Mouse (Mus musculus): ENCODE data around the gene Upb1. TPM values are rescaled to one million over a fixed set of nuclear protein-coding genes. Genes with fewer than 3 reads are reported as not detected.

Upb1 gene
- polyA plus RNA-seq, 1 experiment from 2014 or later: 0.11 TPM

DNA sequence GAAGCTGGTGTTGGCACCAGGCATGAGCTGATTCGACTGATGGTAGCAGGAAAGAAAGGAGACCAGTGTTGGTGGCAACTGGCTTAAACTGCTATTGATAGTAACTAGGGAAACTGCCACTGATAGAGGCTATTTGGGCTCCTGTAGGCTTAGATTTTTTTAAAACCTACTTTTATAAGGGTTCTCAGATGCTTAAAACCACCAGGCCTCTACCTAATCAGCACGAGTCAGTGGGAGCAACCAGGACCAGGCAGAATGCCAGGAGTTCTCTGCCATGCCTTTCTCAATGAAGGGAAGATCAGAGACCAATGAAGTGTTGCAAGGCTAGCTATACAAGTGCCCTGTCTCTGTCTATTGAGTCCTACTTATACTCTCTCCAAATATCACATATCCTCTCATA, 88.6 kb downstream of the Upb1 start:
- Histone ChIP-seq H3K4me3 (ENCODE audit: low read depth, low read length) (no peak overlapping the region), H3K36me3 (ENCODE audit: control insufficient read depth, insufficient read depth, low read length) (no peaks in the 10 kb centered on the region), H3K4me1 (replicated peaks; ENCODE audit: control insufficient read depth, insufficient read depth, low read length) (no peaks in the 10 kb centered on the region), H3K4me2 (replicated peaks; ENCODE audit: low read depth, low read length) (no peak overlapping the region), H3K9me3 (ENCODE audit: control insufficient read depth, low read length) (no peaks in the 10 kb centered on the region), H3K27me3 (ENCODE audit: control insufficient read depth, insufficient read depth, low read length) (no peaks in the 10 kb centered on the region), H3K27ac (ENCODE audit: low read depth, low read length) (no peak overlapping the region), H3K9ac (ENCODE audit: low read depth, low read length) (no peak overlapping the region)
- WGBS: 84% methylated on average over 2 of the region's 2 CpGs
- DNase-seq (ENCODE audit: low spot score): no peak
- ATAC-seq (ENCODE audit: low FRiP score): no peak

DNA sequence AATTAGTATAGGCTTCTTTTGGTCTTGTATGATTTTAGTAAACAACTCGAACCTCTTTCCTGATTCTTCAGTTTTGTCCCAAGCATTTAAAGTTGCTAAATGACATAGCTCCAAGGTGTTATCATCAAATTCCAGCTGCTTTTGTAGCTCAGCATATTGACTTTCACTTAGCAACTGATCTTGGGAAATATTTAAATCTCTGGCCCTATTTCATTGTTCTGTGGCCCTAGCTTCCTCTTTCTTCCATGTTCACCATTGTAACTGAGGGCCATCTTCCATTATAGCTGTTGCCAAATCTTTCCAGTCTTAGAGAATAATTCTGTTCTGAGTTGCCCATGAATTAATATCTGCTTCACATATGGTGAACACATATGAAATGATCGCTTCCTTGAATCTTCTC, 89.8 kb downstream of the Upb1 start:
- H3K27ac ChIP-seq (ENCODE audit: low read depth, low read length): no peak overlapping the region
- H3K9me3 ChIP-seq (ENCODE audit: control insufficient read depth, low read length): no peaks in the 10 kb centered on the region
- DNase-seq (ENCODE audit: low spot score): no peak
- WGBS: 84% methylated on average over 2 of the region's 2 CpGs
- H3K4me1 ChIP-seq (replicated peaks; ENCODE audit: control insufficient read depth, insufficient read depth, low read length): no peaks in the 10 kb centered on the region
- H3K4me3 ChIP-seq (ENCODE audit: low read depth, low read length): no peak overlapping the region
- H3K36me3 ChIP-seq (ENCODE audit: control insufficient read depth, insufficient read depth, low read length): no peaks in the 10 kb centered on the region
- ATAC-seq (ENCODE audit: low FRiP score): no peak
- no peak overlapping the region for H3K9ac ChIP-seq (ENCODE audit: low read depth, low read length)
- no peak overlapping the region for H3K4me2 ChIP-seq (replicated peaks; ENCODE audit: low read depth, low read length)
- no peaks in the 10 kb centered on the region for H3K27me3 ChIP-seq (ENCODE audit: control insufficient read depth, insufficient read depth, low read length)

Other genes with a start within 250 kb of the Upb1 start
- gene Specc1l, start 189.0 kb upstream of the Upb1 start, polyA plus RNA-seq (2014; fragmentation: Nextera tagmentation; extraction: Ambion mirVana): 21.5 and 27.3 TPM in 2 replicates
- gene Adora2a, start 84.2 kb upstream of the Upb1 start, polyA plus RNA-seq (2014; fragmentation: Nextera tagmentation; extraction: Ambion mirVana): 4.1 and 5.0 TPM in 2 replicates
- 180 and 205 TPM in 2 replicates for gene Snrpd3, start 116.4 kb downstream of the Upb1 start, polyA plus RNA-seq (2014; fragmentation: Nextera tagmentation; extraction: Ambion mirVana)
- 26.7 and 29.8 TPM in 2 replicates for gene Gucd1, start 116.9 kb downstream of the Upb1 start, polyA plus RNA-seq (2014; fragmentation: Nextera tagmentation; extraction: Ambion mirVana)
- gene Lrrc75b, start 159.2 kb downstream of the Upb1 start, polyA plus RNA-seq (2014; fragmentation: Nextera tagmentation; extraction: Ambion mirVana): 4.8 and 6.2 TPM in 2 replicates
- 1.7 and 2.2 TPM in 2 replicates for gene Ggt1, start 160.5 kb downstream of the Upb1 start, polyA plus RNA-seq (2014; fragmentation: Nextera tagmentation; extraction: Ambion mirVana)
- gene Ggt5, start 188.2 kb downstream of the Upb1 start, polyA plus RNA-seq (2014; fragmentation: Nextera tagmentation; extraction: Ambion mirVana): 0.31 and 0.66 TPM in 2 replicates
- gene Susd2, start 242.9 kb downstream of the Upb1 start, polyA plus RNA-seq (2014; fragmentation: Nextera tagmentation; extraction: Ambion mirVana): 2.1 and 2.7 TPM in 2 replicates

Measured in hindbrain, embryonic 11.5 days (tissue).